Mouse (Mus musculus) forebrain, embryonic 15.5 days (tissue): ENCODE results near the gene Parl. TPM values are rescaled to one million over a fixed set of nuclear protein-coding genes. Genes with fewer than 3 reads are reported as not detected.

ENCODE experiments used
- polyA plus RNA-seq: library from polyadenylated mRNA; unstranded; fragments of >200 nt; fragmentation: Nextera tagmentation; extraction: Ambion mirVana; gene quantifications from 2 replicates; pipeline ENCODE4 v1.2.1, GENCODE M21; 2015

The Parl gene
- polyA plus RNA-seq, 1 experiment from 2014 or later: 78.9 TPM

Other genes with a start within 250 kb of the Parl start
- gene Klhl24, start 204.8 kb downstream of the Parl start, polyA plus RNA-seq: 71.5 and 75.6 TPM in 2 replicates
- gene Yeats2, start 161.3 kb downstream of the Parl start, polyA plus RNA-seq: 24.3 and 30.2 TPM in 2 replicates
- gene Map6d1, start 61.0 kb downstream of the Parl start, polyA plus RNA-seq: 2.7 and 2.9 TPM in 2 replicates
- gene Cyp2ab1, start 23.0 kb upstream of the Parl start, polyA plus RNA-seq: not detected in 2 replicates
- gene Abcc5, start 124.0 kb upstream of the Parl start, polyA plus RNA-seq: 143 and 144 TPM in 2 replicates
- gene Eif2b5, start 196.4 kb upstream of the Parl start, polyA plus RNA-seq: 96.8 and 98.9 TPM in 2 replicates
- 33.3 and 33.7 TPM in 2 replicates for gene Dvl3, start 214.6 kb upstream of the Parl start, polyA plus RNA-seq
- 1,124 and 1,145 TPM in 2 replicates for gene Ap2m1, start 233.1 kb upstream of the Parl start, polyA plus RNA-seq
- gene Abcf3, start 246.2 kb upstream of the Parl start, polyA plus RNA-seq: 74.0 and 74.5 TPM in 2 replicates